Mouse (Mus musculus): ENCODE results near the gene Naa35. TPM values are rescaled to one million over a fixed set of nuclear protein-coding genes. Genes with fewer than 3 reads are reported as not detected.
A peak's percentile ranks its signal among the peaks of the same experiment; 100 is the strongest.

The Naa35 gene
- total and polyA plus RNA-seq, 2 experiments from 2014 or later, result 67.8 to 132 TPM

GRCm38 (mm10) chr13:59557185-59557985 is 27.7 kb upstream of the Naa35 start:
- ATAC-seq, result peak; percentile 94
- under 1% methylated on average over 43 of the region's 73 CpGs for WGBS

GRCm38 (mm10) chr13:59558776-59559175 is 26.3 kb upstream of the Naa35 start:
- no peak overlapping the region for H3K27ac ChIP-seq (ENCODE audit: low read depth, low read length)
- H3K4me1 ChIP-seq (ENCODE audit: insufficient read depth), result peaks cover 11% of the 10 kb centered on the region; the same call in 1 of the 2 replicates
- no peaks in the 10 kb centered on the region for H3K9me3 ChIP-seq (ENCODE audit: low read length)
- H3K4me3 ChIP-seq (ENCODE audit: low read depth, low read length), result no peak overlapping the region
- H3K4me2 ChIP-seq (ENCODE audit: low read depth), result no peak overlapping the region
- H3K36me3 ChIP-seq (ENCODE audit: insufficient read depth), result no peaks in the 10 kb centered on the region
- no peaks in the 10 kb centered on the region for H3K27me3 ChIP-seq (ENCODE audit: insufficient read depth, low read length)
- no peak for DNase-seq
- no peak for TF ChIP-seq CTCF (IDR thresholded peaks at IDR 0.05; ENCODE audit: low read depth)
- 95% methylated on average over 5 of the region's 5 CpGs for WGBS
- ATAC-seq, result no peak
- H3K9ac ChIP-seq, result no peak overlapping the region

More at GRCm38 (mm10) chr13:59557185-59557985, 27.7 kb upstream of the Naa35 start:
- peak; percentile 96 for DNase-seq
- H3K27me3 ChIP-seq (ENCODE audit: insufficient read depth, low read length), result no peaks in the 10 kb centered on the region
- H3K4me2 ChIP-seq (ENCODE audit: low read depth), result peak overlapping the region; percentile 87
- H3K36me3 ChIP-seq (ENCODE audit: insufficient read depth), result no peaks in the 10 kb centered on the region
- TF ChIP-seq CTCF (IDR thresholded peaks at IDR 0.05; ENCODE audit: low read depth), result no peak
- peaks cover 11% of the 10 kb centered on the region; the same call in 1 of the 2 replicates for H3K4me1 ChIP-seq (ENCODE audit: insufficient read depth)
- no peaks in the 10 kb centered on the region for H3K9me3 ChIP-seq (ENCODE audit: low read length)
- H3K9ac ChIP-seq, result peak overlapping the region; percentile 83
- peak overlapping the region; percentile 88 for H3K27ac ChIP-seq (ENCODE audit: low read depth, low read length)
- peak overlapping the region; percentile 96 for H3K4me3 ChIP-seq (ENCODE audit: low read depth, low read length)

DNA sequence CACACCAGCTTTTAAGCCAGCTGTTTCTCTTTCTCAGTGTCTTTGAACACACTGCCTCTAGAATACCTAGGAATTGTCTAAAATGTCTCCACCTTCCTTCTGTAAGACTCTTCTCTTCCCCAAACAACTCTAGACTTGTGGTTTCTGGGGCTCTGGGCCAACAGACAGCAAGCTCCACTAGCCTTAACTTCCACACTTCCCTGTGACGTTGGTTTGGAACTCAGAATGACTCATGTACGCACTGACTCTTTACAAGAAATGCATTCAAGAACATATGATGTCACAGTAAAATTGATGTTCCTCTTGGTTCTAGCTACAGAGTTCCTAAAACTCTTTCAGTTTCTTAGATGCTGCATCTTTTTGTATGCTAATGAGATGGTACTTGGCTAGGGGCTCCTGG is 22.6 kb upstream of the Naa35 start:
- H3K27ac ChIP-seq (ENCODE audit: low read depth, low read length), result no peak overlapping the region
- no peak overlapping the region for H3K4me3 ChIP-seq (ENCODE audit: low read depth, low read length)
- no peaks in the 10 kb centered on the region for H3K4me1 ChIP-seq (ENCODE audit: insufficient read depth)
- no peaks in the 10 kb centered on the region for H3K27me3 ChIP-seq (ENCODE audit: insufficient read depth, low read length)
- H3K9ac ChIP-seq, result no peak overlapping the region
- 81% methylated on average over 2 of the region's 2 CpGs for WGBS
- no peak overlapping the region for H3K4me2 ChIP-seq (ENCODE audit: low read depth)
- no peak for TF ChIP-seq CTCF (IDR thresholded peaks at IDR 0.05; ENCODE audit: low read depth)
- H3K36me3 ChIP-seq (ENCODE audit: insufficient read depth), result no peaks in the 10 kb centered on the region
- no peak for DNase-seq
- ATAC-seq, result no peak
- no peaks in the 10 kb centered on the region for H3K9me3 ChIP-seq (ENCODE audit: low read length)

GRCm38 (mm10) chr13:59564505-59564904 is 20.6 kb upstream of the Naa35 start:
- Histone ChIP-seq H3K4me1 (ENCODE audit: insufficient read depth) (no peaks in the 10 kb centered on the region), H3K9me3 (ENCODE audit: low read length) (no peaks in the 10 kb centered on the region), H3K36me3 (ENCODE audit: insufficient read depth) (no peaks in the 10 kb centered on the region), H3K4me3 (ENCODE audit: low read depth, low read length) (no peak overlapping the region), H3K4me2 (ENCODE audit: low read depth) (no peak overlapping the region), H3K27me3 (ENCODE audit: insufficient read depth, low read length) (no peaks in the 10 kb centered on the region), H3K27ac (ENCODE audit: low read depth, low read length) (no peak overlapping the region), H3K9ac (no peak overlapping the region)
- TF ChIP-seq CTCF (IDR thresholded peaks at IDR 0.05; ENCODE audit: low read depth), result no peak
- DNase-seq, result no peak
- 88% methylated on average over 4 of the region's 4 CpGs for WGBS
- no peak for ATAC-seq

- no peak overlapping the region for H3K4me2 ChIP-seq (ENCODE audit: low read depth)
- WGBS, result 86% methylated on average over 10 of the region's 10 CpGs
- H3K27me3 ChIP-seq (ENCODE audit: insufficient read depth, low read length), result no peaks in the 10 kb centered on the region
- no peak for TF ChIP-seq CTCF (IDR thresholded peaks at IDR 0.05; ENCODE audit: low read depth)
- no peak overlapping the region for H3K4me3 ChIP-seq (ENCODE audit: low read depth, low read length)
- ATAC-seq (no peak), DNase-seq (no peak)
- H3K27ac ChIP-seq (ENCODE audit: low read depth, low read length), result no peak overlapping the region
- no peaks in the 10 kb centered on the region for H3K9me3 ChIP-seq (ENCODE audit: low read length)
- H3K9ac ChIP-seq, result no peak overlapping the region
- no peaks in the 10 kb centered on the region for H3K36me3 ChIP-seq (ENCODE audit: insufficient read depth)
- H3K4me1 ChIP-seq (ENCODE audit: insufficient read depth), result no peaks in the 10 kb centered on the region
These were observed 20.1 kb upstream of the Naa35 start for GRCm38 (mm10) chr13:59564923-59565322.

DNA sequence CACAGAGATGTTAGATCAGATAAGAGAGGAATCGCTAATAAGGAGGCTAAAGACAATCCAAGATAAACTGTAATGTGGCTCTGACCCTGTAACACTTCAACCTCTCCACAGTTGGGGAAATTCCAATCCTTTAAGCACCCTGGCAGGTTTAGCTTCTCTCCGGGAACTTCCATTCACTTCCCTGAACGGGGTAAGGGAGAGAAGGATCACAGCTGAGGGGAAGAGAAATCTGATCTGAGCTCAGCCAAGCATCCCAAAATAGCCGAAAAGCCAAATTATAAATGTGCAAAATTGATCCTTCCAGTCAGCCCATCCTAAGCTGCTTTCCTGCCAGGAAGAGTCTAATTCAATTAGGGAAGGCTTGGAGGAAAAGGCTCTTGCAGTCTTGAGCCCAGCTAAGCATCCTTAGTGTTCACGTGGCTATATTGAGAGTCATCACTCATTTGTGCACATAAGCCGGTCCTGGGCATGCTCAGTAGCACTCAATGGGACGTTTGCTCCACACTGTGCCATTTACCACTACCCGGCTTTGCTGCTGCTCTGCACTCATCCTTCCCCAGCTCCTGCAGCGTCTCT is 19.0 kb upstream of the Naa35 start:
- no peak overlapping the region for H3K4me2 ChIP-seq (ENCODE audit: low read depth)
- no peaks in the 10 kb centered on the region for H3K9me3 ChIP-seq (ENCODE audit: low read length)
- ATAC-seq (peak; percentile 67), DNase-seq (no peak)
- no peaks in the 10 kb centered on the region for H3K36me3 ChIP-seq (ENCODE audit: insufficient read depth)
- 0 out of 2 replicates have a peak overlapping the region, but pooled peaks have one; percentile 29 for H3K27ac ChIP-seq (ENCODE audit: low read depth, low read length)
- H3K9ac ChIP-seq, result no peak overlapping the region
- no peak for TF ChIP-seq CTCF (IDR thresholded peaks at IDR 0.05; ENCODE audit: low read depth)
- no peaks in the 10 kb centered on the region for H3K4me1 ChIP-seq (ENCODE audit: insufficient read depth)
- 57% methylated on average over 9 of the region's 9 CpGs for WGBS
- H3K27me3 ChIP-seq (ENCODE audit: insufficient read depth, low read length), result no peaks in the 10 kb centered on the region
- no peak overlapping the region for H3K4me3 ChIP-seq (ENCODE audit: low read depth, low read length)

- no peak overlapping the region for H3K4me3 ChIP-seq (ENCODE audit: low read depth, low read length)
- TF ChIP-seq CTCF (IDR thresholded peaks at IDR 0.05; ENCODE audit: low read depth), result no peak
- 83% methylated on average over 6 of the region's 6 CpGs for WGBS
- H3K27me3 ChIP-seq (ENCODE audit: insufficient read depth, low read length), result no peaks in the 10 kb centered on the region
- no peaks in the 10 kb centered on the region for H3K36me3 ChIP-seq (ENCODE audit: insufficient read depth)
- no peaks in the 10 kb centered on the region for H3K9me3 ChIP-seq (ENCODE audit: low read length)
- H3K9ac ChIP-seq, result no peak overlapping the region
- H3K4me2 ChIP-seq (ENCODE audit: low read depth), result no peak overlapping the region
- no peaks in the 10 kb centered on the region for H3K4me1 ChIP-seq (ENCODE audit: insufficient read depth)
- no peak overlapping the region for H3K27ac ChIP-seq (ENCODE audit: low read depth, low read length)
- no peak for DNase-seq
- ATAC-seq, result no peak
These were observed 14.0 kb upstream of the Naa35 start for GRCm38 (mm10) chr13:59571107-59571506.

Data from forebrain, postnatal 0 days (tissue).